Mouse (Mus musculus) intestine, postnatal 0 days (tissue): Measurements from ENCODE around the gene Card6. TPM values are rescaled to one million over a fixed set of nuclear protein-coding genes. Genes with fewer than 3 reads are reported as not detected.

Experiments
- ATAC-seq: fragments of 200-750 bp; cut with Nextera tagmentation; 2 replicates; pipeline ENCODE4 v1.8.0; 2017; ENCODE audit warnings: mild to moderate bottlenecking, moderate TSS enrichment, moderate library complexity
- H3K27ac ChIP-seq: fragments of 300-500 bp; sonication (generic); 2 replicates; pipeline ENCODE4 v1.5.1; 2014; ENCODE audit warnings: mild to moderate bottlenecking, low read depth, low read length, moderate library complexity
- H3K27me3 ChIP-seq: fragments of 300-500 bp; sonication (generic); replicated peaks from 2 replicates; pipeline ENCODE4 v1.6.1; 2014; ENCODE audit warnings: low read length, mixed read lengths; ENCODE audit not compliant: control insufficient read depth, insufficient read depth
- H3K36me3 ChIP-seq: fragments of 300-500 bp; sonication (generic); 2 replicates; pipeline ENCODE4 v1.6.1; 2014; ENCODE audit warnings: mild to moderate bottlenecking, moderate library complexity; ENCODE audit not compliant: control insufficient read depth, insufficient read depth
- H3K4me1 ChIP-seq: fragments of 300-500 bp; sonication (generic); replicated peaks from 2 replicates; pipeline ENCODE4 v1.6.1; 2014; ENCODE audit warnings: antibody characterized with exemption, low read length, mixed read lengths; ENCODE audit not compliant: control insufficient read depth, insufficient read depth
- H3K4me2 ChIP-seq: fragments of 300-500 bp; sonication (generic); replicated peaks from 2 replicates; pipeline ENCODE4 v1.6.1; 2014; ENCODE audit warnings: low read depth, mild to moderate bottlenecking, moderate library complexity
- H3K4me3 ChIP-seq: fragments of 300-500 bp; sonication (generic); 2 replicates; pipeline ENCODE4 v1.5.1; 2014; ENCODE audit warnings: low read depth, low read length
- H3K9ac ChIP-seq: fragments of 300-500 bp; sonication (generic); 2 replicates; pipeline ENCODE4 v1.6.1; 2014; ENCODE audit warnings: mild to moderate bottlenecking, low read depth, low read length
- H3K9me3 ChIP-seq: fragments of 300-500 bp; sonication (generic); 2 replicates; pipeline ENCODE4 v1.6.1; 2016; ENCODE audit warnings: mixed run types; ENCODE audit not compliant: control insufficient read depth
- CTCF ChIP-seq: sonication (generic); IDR thresholded peaks from 2 replicates; pipeline ENCODE4 v1.5.1; 2016; ENCODE audit warnings: low read depth, mild to moderate bottlenecking, control low read depth, antibody characterized with exemption, moderate library complexity
- WGBS: fragments of 180-500 bp; shearing (Covaris S2); extraction: QIAGEN DNeasy Blood & Tissue Kit; methylation state at CpG from one replicate; pipeline ENCODE4 v1.1.7; 2014; 5-methylcytosine and 5-hydroxymethylcytosine counted together
- polyA plus RNA-seq: library from polyadenylated mRNA; unstranded; fragments of >200 nt; fragmentation: Nextera tagmentation; extraction: Ambion mirVana; gene quantifications from 2 replicates; pipeline ENCODE4 v1.2.1, GENCODE M21; 2015

Card6 gene
- polyA plus RNA-seq, 1 experiment from 2014 or later, result 2.1 TPM

GRCm38 (mm10) chr15:5140357-5140756, 32.0 kb upstream of the Card6 start:
- Histone ChIP-seq H3K4me2 (no peak overlapping the region), H3K9me3 (no peaks in the 10 kb centered on the region), H3K36me3 (no peaks in the 10 kb centered on the region), H3K27me3 (no peaks in the 10 kb centered on the region), H3K4me3 (no peak overlapping the region), H3K27ac (no peak overlapping the region), H3K4me1 (0 out of 2 replicates have a peak, but pooled peaks cover 4% of the 10 kb centered on the region), H3K9ac (no peak overlapping the region)
- no peak for ATAC-seq
- no peak for TF ChIP-seq CTCF

- Histone ChIP-seq H3K27me3 (no peaks in the 10 kb centered on the region), H3K4me2 (no peak overlapping the region), H3K9ac (no peak overlapping the region), H3K4me1 (no peaks in the 10 kb centered on the region), H3K36me3 (no peaks in the 10 kb centered on the region), H3K27ac (no peak overlapping the region), H3K9me3 (no peaks in the 10 kb centered on the region), H3K4me3 (no peak overlapping the region)
- WGBS, result 83% methylated on average over 7 of the region's 7 CpGs
- ATAC-seq, result no peak
- no peak for TF ChIP-seq CTCF
These were observed 31.5 kb upstream of the Card6 start for GRCm38 (mm10) chr15:5139863-5140262.

- Histone ChIP-seq H3K27ac (no peak overlapping the region), H3K36me3 (no peaks in the 10 kb centered on the region), H3K9ac (no peak overlapping the region), H3K4me2 (no peak overlapping the region), H3K27me3 (no peaks in the 10 kb centered on the region), H3K9me3 (no peaks in the 10 kb centered on the region), H3K4me3 (no peak overlapping the region), H3K4me1 (no peaks in the 10 kb centered on the region)
- TF ChIP-seq CTCF, result no peak
- no peak for ATAC-seq
- 73% methylated on average over 2 of the region's 2 CpGs for WGBS
These were observed 31.0 kb upstream of the Card6 start for GRCm38 (mm10) chr15:5139366-5139765.

GRCm38 (mm10) chr15:5138021-5138856, 29.9 kb upstream of the Card6 start:
- no peaks in the 10 kb centered on the region for H3K9me3 ChIP-seq
- no peak overlapping the region for H3K9ac ChIP-seq
- 63% methylated on average over 9 of the region's 9 CpGs for WGBS
- H3K4me2 ChIP-seq, result no peak overlapping the region
- no peak for TF ChIP-seq CTCF
- no peak for ATAC-seq
- H3K27ac ChIP-seq, result no peak overlapping the region
- no peaks in the 10 kb centered on the region for H3K4me1 ChIP-seq
- no peaks in the 10 kb centered on the region for H3K27me3 ChIP-seq
- H3K36me3 ChIP-seq, result no peaks in the 10 kb centered on the region
- no peak overlapping the region for H3K4me3 ChIP-seq

- H3K4me1 ChIP-seq, result no peaks in the 10 kb centered on the region
- H3K4me2 ChIP-seq, result no peak overlapping the region
- no peak overlapping the region for H3K27ac ChIP-seq
- TF ChIP-seq CTCF, result no peak
- no peaks in the 10 kb centered on the region for H3K27me3 ChIP-seq
- WGBS, result 68% methylated on average over 8 of the region's 8 CpGs
- no peak for ATAC-seq
- H3K36me3 ChIP-seq, result no peaks in the 10 kb centered on the region
- H3K4me3 ChIP-seq, result no peak overlapping the region
- no peak overlapping the region for H3K9ac ChIP-seq
- H3K9me3 ChIP-seq, result no peaks in the 10 kb centered on the region
These were observed 26.7 kb upstream of the Card6 start for GRCm38 (mm10) chr15:5134945-5135483.

GRCm38 (mm10) chr15:5134179-5134578, 25.8 kb upstream of the Card6 start:
- Histone ChIP-seq H3K27ac (no peak overlapping the region), H3K36me3 (no peaks in the 10 kb centered on the region), H3K27me3 (no peaks in the 10 kb centered on the region), H3K4me1 (no peaks in the 10 kb centered on the region), H3K9me3 (no peaks in the 10 kb centered on the region), H3K9ac (no peak overlapping the region), H3K4me3 (no peak overlapping the region), H3K4me2 (no peak overlapping the region)
- no peak for TF ChIP-seq CTCF
- WGBS, result 40% methylated on average over 3 of the region's 3 CpGs
- ATAC-seq, result no peak
